Mouse (Mus musculus) lung, adult 2 months (tissue): ENCODE results near the gene Cacng8. TPM values are rescaled to one million over a fixed set of nuclear protein-coding genes. Genes with fewer than 3 reads are reported as not detected.

ENCODE experiments used
- DNase-seq: peaks from one replicate; pipeline ENCODE4 v3.0.0; 2022
- H3K4me1 ChIP-seq: fragments of 200-500 bp; 2 replicates; pipeline ENCODE4 v1.6.1; 2011; ENCODE audit warnings: low read length; ENCODE audit not compliant: control insufficient read depth, insufficient read depth
- H3K4me3 ChIP-seq: fragments of 200-500 bp; replicated peaks from 2 replicates; pipeline ENCODE3; 2011; ENCODE audit warnings: low read depth, mild to moderate bottlenecking, control low read depth, low read length; ENCODE audit errors: extremely low read depth
- CTCF ChIP-seq: fragments of 200-500 bp; IDR thresholded peaks from 2 replicates; pipeline ENCODE4 v1.5.1; 2011; ENCODE audit warnings: mild to moderate bottlenecking, low read length, control low read depth; ENCODE audit not compliant: insufficient read depth
- POLR2A ChIP-seq: fragments of 200-500 bp; IDR thresholded peaks from 2 replicates; pipeline ENCODE4 v1.6.1; 2011; ENCODE audit warnings: low read depth, mild to moderate bottlenecking, control low read depth, low read length, borderline replicate concordance; ENCODE audit errors: extremely low read depth
- WGBS: fragments of 180-500 bp; shearing (Covaris S2); methylation state at CpG from one replicate; pipeline ENCODE4 v1.1.7; 2018; 5-methylcytosine and 5-hydroxymethylcytosine counted together
- polyA plus RNA-seq: library from polyadenylated mRNA; depleted of rRNA; stranded (reverse); fragments of >200 nt; gene quantifications from 2 replicates; pipeline ENCODE4 v1.2.3, GENCODE M21; 2012

The Cacng8 gene
- polyA plus RNA-seq, 1 experiment = not detected

DNA sequence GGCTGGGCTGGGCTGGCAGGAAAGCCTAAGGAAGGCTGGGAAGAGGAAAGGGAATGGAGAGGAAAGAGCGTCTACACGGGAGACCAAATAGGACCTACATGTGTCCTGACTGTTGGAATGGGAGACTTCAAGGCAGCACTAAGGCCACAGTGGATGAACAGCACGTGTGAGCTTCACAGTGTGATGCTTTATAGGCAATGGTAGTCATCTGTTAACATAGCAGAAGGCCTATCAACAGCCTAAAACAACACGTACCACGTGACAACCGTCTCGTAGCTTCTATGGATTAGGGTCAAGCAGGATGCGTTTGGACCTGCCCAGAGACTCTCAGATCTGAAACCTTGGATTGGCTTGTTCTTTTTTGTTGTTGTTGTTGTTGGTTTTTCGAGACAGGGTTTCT is 8.4 kb upstream of the Cacng8 start:
- no peak overlapping the region for H3K4me3 ChIP-seq
- H3K4me1 ChIP-seq = no peaks in the 10 kb centered on the region
- WGBS = 83% methylated on average over 9 of the region's 9 CpGs
- no peak for TF ChIP-seq POLR2A
- TF ChIP-seq CTCF = no peak
- no peak for DNase-seq

DNA sequence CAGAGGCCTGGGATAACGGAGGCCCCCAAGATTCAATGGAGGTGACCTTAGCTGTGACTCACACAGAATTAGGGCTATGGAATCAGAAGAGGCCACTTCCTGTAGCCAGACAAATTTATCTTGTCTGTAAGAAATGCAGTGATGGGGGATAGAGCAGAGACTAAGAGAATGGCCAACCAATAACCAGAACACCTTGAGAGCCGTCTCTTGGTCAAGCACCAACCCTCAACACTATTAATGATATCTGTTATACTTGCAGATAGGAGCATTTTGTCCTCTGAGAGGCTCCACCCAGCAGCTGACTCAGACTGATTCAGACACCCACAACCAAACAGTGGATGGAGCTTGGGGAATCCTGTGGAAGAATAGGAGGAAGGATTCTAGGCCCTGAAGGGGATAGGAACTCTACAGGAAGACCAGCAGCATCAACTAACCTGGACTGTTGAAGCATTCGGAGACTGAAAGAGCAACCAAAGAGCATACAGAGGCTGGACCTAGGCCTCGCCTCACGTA is 5.6 kb upstream of the Cacng8 start:
- no peak for TF ChIP-seq POLR2A
- TF ChIP-seq CTCF = no peak
- DNase-seq = no peak
- WGBS = 88% methylated on average over 5 of the region's 5 CpGs
- Histone ChIP-seq H3K4me1 (no peaks in the 10 kb centered on the region), H3K4me3 (no peak overlapping the region)

DNA sequence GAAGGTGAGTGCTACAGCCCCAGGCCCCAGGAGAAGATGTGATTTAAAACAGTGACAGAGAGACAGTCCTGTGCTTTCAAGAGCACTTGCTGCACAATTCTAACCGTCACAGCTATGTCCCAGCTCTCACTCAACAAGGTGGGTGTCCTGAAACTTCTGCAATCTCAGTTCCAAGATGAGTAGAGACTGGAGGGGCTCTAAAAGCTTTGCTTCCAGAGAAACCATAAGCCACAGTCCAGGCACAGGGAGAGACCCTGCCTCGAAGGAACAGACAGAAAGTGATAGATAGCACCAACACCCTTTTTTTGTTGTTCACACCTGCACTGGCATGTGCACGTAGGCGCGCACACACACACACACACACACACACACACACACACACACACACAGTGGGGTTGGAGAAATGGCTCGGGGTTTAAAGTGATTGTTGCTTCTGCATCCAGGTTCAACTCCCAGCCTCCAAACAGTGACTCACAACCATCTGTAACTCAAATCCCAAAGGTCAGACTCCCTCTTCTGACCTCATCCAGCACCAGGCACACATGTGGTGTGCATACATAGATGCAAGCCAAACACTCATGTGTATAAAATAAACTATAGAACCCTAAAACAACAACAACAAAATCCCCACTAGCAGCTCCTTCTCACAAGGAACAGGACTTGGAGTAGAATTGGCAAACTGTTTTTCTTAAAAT is 4.3 kb upstream of the Cacng8 start:
- TF ChIP-seq CTCF = no peak
- no peak for TF ChIP-seq POLR2A
- no peak for DNase-seq
- Histone ChIP-seq H3K4me3 (no peak overlapping the region), H3K4me1 (no peaks in the 10 kb centered on the region)
- 73% methylated on average over 6 of the region's 6 CpGs for WGBS

DNA sequence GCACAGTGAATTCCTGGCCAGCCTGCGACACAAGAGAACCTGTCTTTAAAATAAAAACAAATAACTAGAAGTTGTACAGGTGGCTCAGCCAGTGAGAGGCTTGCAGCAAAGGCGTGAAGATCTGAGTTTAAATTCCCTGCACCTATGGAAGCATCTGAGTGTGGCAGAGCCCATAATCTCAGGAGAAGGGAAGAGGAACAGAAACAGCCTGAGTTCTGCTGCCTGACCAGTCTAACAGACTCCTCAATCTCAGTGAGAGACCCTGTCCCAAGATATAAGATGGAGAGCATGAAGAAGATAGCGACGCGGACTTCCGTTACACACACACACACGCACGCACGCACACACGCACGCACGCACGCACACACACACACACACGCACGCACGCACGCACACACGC is 2.7 kb upstream of the Cacng8 start:
- Histone ChIP-seq H3K4me1 (no peaks in the 10 kb centered on the region), H3K4me3 (no peak overlapping the region)
- TF ChIP-seq POLR2A (no peak), CTCF (no peak)
- no peak for DNase-seq
- WGBS = 83% methylated on average over 18 of the region's 18 CpGs

DNA sequence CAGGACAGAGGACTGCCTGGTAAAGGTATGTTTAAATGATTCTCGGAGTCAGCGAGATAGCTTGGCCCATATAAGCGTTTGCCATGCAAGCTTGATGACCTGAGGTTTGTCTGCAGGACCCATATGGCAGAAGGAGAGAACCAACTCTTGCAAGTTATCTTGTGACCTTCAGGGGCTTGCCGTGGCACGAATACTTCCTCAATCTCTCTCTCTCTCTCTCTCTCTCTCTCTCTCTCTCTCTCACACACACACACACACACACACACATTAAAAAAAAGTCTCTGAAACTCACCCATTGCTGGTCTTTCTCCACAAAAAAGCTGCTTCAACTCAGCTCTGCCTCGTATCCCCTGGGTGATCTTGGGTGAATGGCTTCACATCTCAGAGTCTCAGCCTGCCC is 1.6 kb upstream of the Cacng8 start:
- TF ChIP-seq CTCF (no peak), POLR2A (no peak)
- no peak overlapping the region for H3K4me3 ChIP-seq
- DNase-seq = no peak
- WGBS = 49% methylated on average over 6 of the region's 6 CpGs
- H3K4me1 ChIP-seq = no peaks in the 10 kb centered on the region

DNA sequence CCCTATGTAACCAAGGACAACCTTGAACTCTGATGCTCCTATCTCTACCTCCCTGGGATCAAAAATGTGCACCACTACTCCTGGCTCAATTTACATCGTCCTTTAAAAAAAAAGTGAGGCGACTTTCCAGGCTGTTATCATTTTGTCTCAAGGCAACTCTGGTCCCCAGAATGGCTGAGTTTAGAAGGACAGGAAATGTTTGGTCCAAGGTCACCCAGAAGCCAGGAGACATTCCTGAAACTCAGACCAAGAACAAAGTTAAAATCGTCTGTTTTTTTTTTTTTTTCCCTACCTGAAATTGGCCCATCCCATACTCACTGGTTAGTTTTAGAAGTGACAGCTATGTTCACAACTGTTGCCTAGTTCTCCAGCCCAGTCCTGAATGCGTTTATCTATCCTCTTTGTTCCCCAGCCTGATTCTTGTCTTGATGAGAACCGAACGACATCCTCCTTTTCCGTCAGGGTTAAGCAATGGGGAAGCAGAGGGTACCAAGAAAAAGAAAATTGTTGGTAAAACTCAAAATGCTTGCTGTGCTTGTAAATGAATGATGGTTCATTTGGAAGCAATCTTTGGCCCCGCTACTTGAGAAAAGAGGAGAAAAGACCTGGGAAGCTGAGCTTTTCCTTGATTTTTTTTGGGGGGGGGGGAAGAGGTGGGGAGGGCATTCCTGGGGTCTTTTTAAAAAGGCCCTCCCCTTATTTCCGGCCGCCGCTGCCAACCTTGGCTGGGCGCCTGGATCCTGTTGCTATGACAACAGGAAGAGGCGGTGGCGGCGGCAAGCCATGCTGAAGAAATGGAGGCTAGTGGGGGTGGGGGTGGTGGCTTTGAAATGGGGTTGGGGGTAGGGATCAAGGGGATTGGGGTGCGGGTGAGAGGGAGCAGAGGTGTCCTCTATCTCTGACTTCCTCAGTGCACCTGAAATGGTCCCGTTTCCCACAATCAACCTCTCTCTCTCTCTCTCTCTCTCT is 755 bp upstream of the Cacng8 start:
- DNase-seq = peak; percentile 10
- Histone ChIP-seq H3K4me1 (no peaks in the 10 kb centered on the region), H3K4me3 (no peak overlapping the region)
- WGBS = 1% methylated on average over 16 of the region's 17 CpGs
- TF ChIP-seq POLR2A (no peak), CTCF (no peak)

DNA sequence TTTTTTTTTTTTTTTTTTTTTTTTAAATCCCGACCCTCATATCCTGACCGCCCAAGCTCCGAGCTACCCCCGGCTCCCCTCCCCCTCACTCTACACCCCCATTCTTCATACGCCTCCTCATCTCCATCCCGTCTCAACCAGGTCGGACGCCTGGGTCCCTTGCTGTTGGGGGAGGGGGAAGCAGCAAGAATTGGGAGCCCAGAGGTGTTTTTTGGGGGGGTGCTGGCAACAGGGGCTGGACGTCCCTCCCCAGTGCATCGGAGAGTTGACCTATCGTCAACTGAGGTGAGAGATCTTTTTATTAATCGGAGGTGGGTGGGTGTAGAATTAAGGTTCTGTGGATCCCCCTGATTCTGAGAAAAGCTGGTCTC is 583 bp downstream of the Cacng8 start:
- Histone ChIP-seq H3K4me1 (no peaks in the 10 kb centered on the region), H3K4me3 (no peak overlapping the region)
- TF ChIP-seq CTCF = no peak
- no peak for TF ChIP-seq POLR2A
- no peak for DNase-seq
- 15% methylated on average over 12 of the region's 12 CpGs for WGBS

DNA sequence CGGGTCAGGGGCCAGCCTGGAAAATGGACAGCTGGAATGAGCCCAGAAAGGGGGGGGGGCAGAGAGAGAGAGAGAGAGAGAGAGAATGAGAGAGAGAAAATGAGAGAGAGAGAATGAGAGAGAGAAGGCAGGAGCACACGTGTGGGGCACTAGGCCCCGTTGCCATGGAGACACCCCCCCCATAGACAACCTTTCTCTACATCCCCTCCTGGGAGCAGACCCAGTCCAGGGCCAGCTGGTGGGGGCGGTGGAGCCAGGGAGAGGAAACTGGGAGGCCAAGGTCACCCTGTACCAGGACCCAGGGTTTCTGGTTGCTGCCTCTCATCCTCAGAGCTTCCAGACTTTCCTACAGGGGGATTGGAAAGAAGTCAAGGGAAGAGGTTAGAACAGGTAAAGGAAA is 1.3 kb downstream of the Cacng8 start:
- Histone ChIP-seq H3K4me3 (no peak overlapping the region), H3K4me1 (no peaks in the 10 kb centered on the region)
- WGBS = 27% methylated on average over 4 of the region's 4 CpGs
- TF ChIP-seq CTCF (no peak), POLR2A (no peak)
- no peak for DNase-seq

DNA sequence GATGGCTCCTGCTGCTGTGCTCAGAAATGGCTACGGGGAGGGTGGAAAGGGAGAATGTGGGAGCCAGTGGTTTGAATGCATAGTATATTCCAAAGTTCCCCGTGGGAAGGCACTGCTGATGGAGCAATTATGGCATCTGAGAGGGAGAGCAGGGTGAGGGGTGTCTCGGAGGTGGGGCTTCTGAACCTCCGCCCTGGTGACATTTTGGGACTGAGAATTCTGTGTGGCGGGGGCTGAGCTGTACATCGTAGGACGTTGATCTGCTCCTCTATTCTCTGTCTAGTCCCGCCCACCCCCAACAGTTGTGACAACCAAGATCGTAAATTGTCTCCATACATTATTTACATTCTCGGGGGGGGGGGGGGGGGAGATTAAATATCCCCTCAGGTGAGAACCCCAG is 6.9 kb downstream of the Cacng8 start:
- DNase-seq = no peak
- 65% methylated on average over 10 of the region's 10 CpGs for WGBS
- no peak overlapping the region for H3K4me3 ChIP-seq
- TF ChIP-seq CTCF (no peak), POLR2A (no peak)
- no peaks in the 10 kb centered on the region for H3K4me1 ChIP-seq
